Comparison of ENCODE assay signal across 8 mouse cellular contexts in genomic region chr10:76961790-76962489, GRCm38 (mm10). TPM values are rescaled to one million over a fixed set of nuclear protein-coding genes. Genes with fewer than 3 reads are reported as not detected.
DNase-seq lines count a peak whose midpoint lies in the region; ATAC-seq lines count a peak whose summit lies in the region.

Gene Pcbp3 (minus strand): TSS chr10:76961887.

- ATAC-seq in embryonic facial prominence, embryonic 11.5 days (replicated peaks; ENCODE audit: insufficient number of reproducible peaks, low FRiP score, low TSS enrichment, low read depth), result peak; percentile 92
- peak; percentile 99 for ATAC-seq in intestine, embryonic 16.5 days

- 2% methylated on average over 59 of the region's 62 CpGs for WGBS in embryonic facial prominence, embryonic 11.5 days
- WGBS in intestine, embryonic 16.5 days, result 1% methylated on average over 59 of the region's 62 CpGs
- WGBS in midbrain, embryonic 10.5 days, result 1% methylated on average over 62 of the region's 62 CpGs

- H3K9ac ChIP-seq in embryonic facial prominence, embryonic 11.5 days (replicated peaks; ENCODE audit: low read length), result peak within 1 kb of the TSS; percentile 69
- peak within 1 kb of the TSS; percentile 85 for H3K9ac ChIP-seq in intestine, embryonic 16.5 days (ENCODE audit: low read depth, low read length)

- peak; percentile 98 for DNase-seq in adrenal gland, postnatal 25 days
- peak; percentile 100 for DNase-seq in embryonic facial prominence, embryonic 11.5 days (ENCODE audit: low spot score)
- DNase-seq in gonadal fat pad, adult 2 months (ENCODE audit: low read depth), result peak; percentile 16
- peak; percentile 97 to 99 for DNase-seq in left cerebral cortex, postnatal 25 days (ENCODE audit: low spot score in 2 of 2)
- DNase-seq in midbrain, embryonic 10.5 days (ENCODE audit: low spot score), result peak; percentile 99
- DNase-seq in right cerebral cortex, postnatal 36 days (ENCODE audit: low spot score in 2 of 2), result peak; percentile 97 to 99
- peak; percentile 96 to 97 for DNase-seq in urinary bladder, postnatal 4 days (ENCODE audit: low spot score in 2 of 2)

- intact Hi-C loops in left cerebral cortex, postnatal 25 days (cut with DNase I), result no loop called here

- no peaks in the 10 kb centered on the region for H3K9me3 ChIP-seq in embryonic facial prominence, embryonic 11.5 days (replicated peaks; ENCODE audit: control insufficient read depth, low read length)
- H3K9me3 ChIP-seq in intestine, embryonic 16.5 days (ENCODE audit: control insufficient read depth, low read length), result no peaks in the 10 kb centered on the region
- H3K9me3 ChIP-seq in midbrain, embryonic 10.5 days (replicated peaks), result no peaks in the 10 kb centered on the region

- H3K4me3 ChIP-seq in embryonic facial prominence, embryonic 11.5 days (ENCODE audit: low read depth, low read length), result peak within 1 kb of the TSS; percentile 52
- H3K4me3 ChIP-seq in intestine, embryonic 16.5 days (ENCODE audit: low read length), result peak within 1 kb of the TSS; percentile 66
- peak within 1 kb of the TSS; percentile 74 for H3K4me3 ChIP-seq in midbrain, embryonic 10.5 days

- peaks cover 3% of the 10 kb centered on the region; the same call in 1 of the 2 replicates for H3K4me1 ChIP-seq in embryonic facial prominence, embryonic 11.5 days (ENCODE audit: control insufficient read depth, insufficient read depth, low read length)
- H3K4me1 ChIP-seq in intestine, embryonic 16.5 days (ENCODE audit: control insufficient read depth, insufficient read depth, low read length), result peaks cover 16% of the 10 kb centered on the region
- peaks cover 62% of the 10 kb centered on the region for H3K4me1 ChIP-seq in midbrain, embryonic 10.5 days

- H3K27ac ChIP-seq in embryonic facial prominence, embryonic 11.5 days (replicated peaks; ENCODE audit: low read depth, low read length), result no peak within 1 kb of the TSS
- peak within 1 kb of the TSS; percentile 37; the same call in 1 of the 2 replicates for H3K27ac ChIP-seq in intestine, embryonic 16.5 days (ENCODE audit: low read length)
- peak within 1 kb of the TSS; percentile 86 for H3K27ac ChIP-seq in midbrain, embryonic 10.5 days (replicated peaks)

- H3K27me3 ChIP-seq in embryonic facial prominence, embryonic 11.5 days (ENCODE audit: control insufficient read depth, insufficient read depth, low read length), result no peaks in the 10 kb centered on the region
- 0 out of 2 replicates have a peak, but pooled peaks cover 2% of the 10 kb centered on the region for H3K27me3 ChIP-seq in intestine, embryonic 16.5 days (replicated peaks; ENCODE audit: control insufficient read depth, insufficient read depth, low read length)
- no peaks in the 10 kb centered on the region; the same call in 1 of the 2 replicates for H3K27me3 ChIP-seq in midbrain, embryonic 10.5 days (ENCODE audit: low read depth, poor library complexity, severe bottlenecking)

- no peaks in the 10 kb centered on the region for H3K36me3 ChIP-seq in embryonic facial prominence, embryonic 11.5 days (replicated peaks; ENCODE audit: control insufficient read depth, insufficient read depth, low read depth, low read length)
- no peaks in the 10 kb centered on the region for H3K36me3 ChIP-seq in intestine, embryonic 16.5 days (ENCODE audit: control insufficient read depth, insufficient read depth, low read length)
- H3K36me3 ChIP-seq in midbrain, embryonic 10.5 days, result no peaks in the 10 kb centered on the region

- peak within 1 kb of the TSS; percentile 92 for H3K4me2 ChIP-seq in embryonic facial prominence, embryonic 11.5 days (ENCODE audit: low read depth, low read length)
- peak within 1 kb of the TSS; percentile 97 for H3K4me2 ChIP-seq in intestine, embryonic 16.5 days (ENCODE audit: low read depth, low read length)

RNA-seq across cellular contexts. Expression of gene Pcbp3, which starts in this region (rescaled TPM):
- total RNA-seq in adrenal gland, postnatal 25 days (2021), result 27.3 and 31.6 TPM in 2 replicates
- polyA plus RNA-seq in embryonic facial prominence, embryonic 11.5 days (2014; fragmentation: Nextera tagmentation; extraction: Ambion mirVana), result 23.8 and 27.8 TPM in 2 replicates
- 27.3 and 40.4 TPM in 2 replicates for polyA plus RNA-seq in gonadal fat pad, adult 2 months (2012; rRNA removed)
- 42.1 and 44.1 TPM in 2 replicates for polyA plus RNA-seq in intestine, embryonic 16.5 days (2015; fragmentation: Nextera tagmentation; extraction: Ambion mirVana)
- total RNA-seq in left cerebral cortex, postnatal 25 days (2021), result 10 to 100 TPM; 67.2 to 72.4 TPM
- 83.1 and 85.4 TPM in 2 replicates for polyA plus RNA-seq in midbrain, embryonic 10.5 days (2016; fragmentation: Nextera tagmentation; extraction: Ambion mirVana)

Comparison
In these comparisons a context has a peak if more than half of its experiments do, and no peak if none do; other contexts are left out.
1. DNase-seq: peak in every context shown above with its lines; median percentile 100 in embryonic facial prominence, embryonic 11.5 days; 99 in midbrain, embryonic 10.5 days; 98 in adrenal gland, postnatal 25 days; 98 in left cerebral cortex, postnatal 25 days; 98 in right cerebral cortex, postnatal 36 days; 96 in urinary bladder, postnatal 4 days; 16 in gonadal fat pad, adult 2 months.